Mouse (Mus musculus) hematopoietic multipotent progenitor cell, adult 10-12 weeks (in vitro differentiated cells): ENCODE results near the gene Nek9. TPM values are rescaled to one million over a fixed set of nuclear protein-coding genes. Genes with fewer than 3 reads are reported as not detected.

Experiments used
- polyA plus RNA-seq: library from polyadenylated mRNA; stranded (reverse); fragments of >175 nt; gene quantifications from 2 replicates; pipeline ENCODE4 v1.2.3, GENCODE M21; 2012; ENCODE audit warnings: low replicate concordance

Nek9 gene
- 13.4 and 18.3 TPM in 2 replicates for polyA plus RNA-seq

GRCm38 (mm10) chr12:85339243-85339729 lies at the start of gene Nek9:
Gene Nek9 (minus strand): TSS chr12:85339362.

GRCm38 (mm10) chr12:85374561-85375272 lies 35.6 kb upstream of the Nek9 start, which contains the start of gene Tmed10:
Gene Tmed10 (minus strand): TSS chr12:85374847.

GRCm38 (mm10) chr12:85288486-85289156 lies 50.5 kb downstream of the Nek9 start, which contains the start of gene Zc2hc1c:
Gene Zc2hc1c (plus strand): TSS chr12:85288591.

DNA sequence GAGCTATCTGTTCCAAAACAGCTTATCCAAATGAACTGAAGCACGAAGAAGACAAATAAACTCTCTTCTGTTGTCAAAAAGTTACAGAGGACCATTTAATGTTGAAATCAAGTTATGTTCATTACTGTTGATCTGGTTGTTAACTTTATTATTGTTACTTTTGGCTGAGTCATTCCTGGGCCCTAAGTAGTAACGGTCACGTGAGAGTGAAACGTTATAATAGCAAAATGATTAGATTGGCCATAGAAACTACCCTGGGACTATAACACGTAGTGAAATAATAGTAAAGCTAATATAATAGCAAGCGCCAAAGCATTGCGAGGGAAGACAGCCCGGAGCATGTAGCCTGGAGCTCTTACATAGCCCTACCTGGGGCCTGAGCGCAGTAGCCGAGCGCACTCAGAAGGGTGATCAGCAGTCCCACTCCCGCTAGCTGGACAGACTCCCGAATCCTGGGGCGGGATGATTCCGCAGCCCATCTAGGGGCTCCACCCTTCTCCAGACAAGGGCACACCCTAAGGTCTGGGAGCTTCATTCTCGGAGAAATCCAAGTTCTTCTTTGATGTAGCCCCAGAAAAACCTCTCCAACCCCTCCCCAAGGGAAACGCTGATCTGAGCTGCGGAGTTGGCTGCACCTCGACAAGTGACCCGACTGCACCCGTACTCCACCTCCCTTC lies 51.2 kb downstream of the Nek9 start, which contains the start of gene Acyp1:
Gene Acyp1 (minus strand): TSS at position 630 of the 677 bp plus-strand sequence.

GRCm38 (mm10) chr12:85270319-85270718 lies 68.8 kb downstream of the Nek9 start, which contains the start of gene Mlh3:
Gene Mlh3 (minus strand): TSS chr12:85270599.

Other genes with a start within 250 kb of the Nek9 start
- 5.1 and 6.5 TPM in 2 replicates for gene Prox2, start 228.6 kb downstream of the Nek9 start, polyA plus RNA-seq
- gene Dlst, start 228.5 kb downstream of the Nek9 start, polyA plus RNA-seq: 290 and 660 TPM in 2 replicates
- gene Rps6kl1, start 188.1 kb downstream of the Nek9 start, polyA plus RNA-seq: 0.42 and 0.45 TPM in 2 replicates
- 0.12 and 0.29 TPM in 2 replicates for gene Pgf, start 161.6 kb downstream of the Nek9 start, polyA plus RNA-seq
- 114 and 244 TPM in 2 replicates for gene Eif2b2, start 119.9 kb downstream of the Nek9 start, polyA plus RNA-seq
- gene Mlh3, start 68.8 kb downstream of the Nek9 start, polyA plus RNA-seq: 2.5 and 3.7 TPM in 2 replicates
- 18.1 and 48.2 TPM in 2 replicates for gene Acyp1, start 50.9 kb downstream of the Nek9 start, polyA plus RNA-seq
- gene Zc2hc1c, start 50.8 kb downstream of the Nek9 start, polyA plus RNA-seq: 0.05 TPM in 1 of 2 replicates, not detected in the other
- gene Tmed10, start 35.5 kb upstream of the Nek9 start, polyA plus RNA-seq: 134 and 186 TPM in 2 replicates
- 31.6 and 262 TPM in 2 replicates for gene Fos, start 134.5 kb upstream of the Nek9 start, polyA plus RNA-seq